Mouse (Mus musculus): ENCODE measurements around the gene Vps52. TPM values are rescaled to one million over a fixed set of nuclear protein-coding genes. Genes with fewer than 3 reads are reported as not detected.

The Vps52 gene
- total RNA-seq, 2 experiments from 2014 or later, result 80.0 to 84.8 TPM

DNA sequence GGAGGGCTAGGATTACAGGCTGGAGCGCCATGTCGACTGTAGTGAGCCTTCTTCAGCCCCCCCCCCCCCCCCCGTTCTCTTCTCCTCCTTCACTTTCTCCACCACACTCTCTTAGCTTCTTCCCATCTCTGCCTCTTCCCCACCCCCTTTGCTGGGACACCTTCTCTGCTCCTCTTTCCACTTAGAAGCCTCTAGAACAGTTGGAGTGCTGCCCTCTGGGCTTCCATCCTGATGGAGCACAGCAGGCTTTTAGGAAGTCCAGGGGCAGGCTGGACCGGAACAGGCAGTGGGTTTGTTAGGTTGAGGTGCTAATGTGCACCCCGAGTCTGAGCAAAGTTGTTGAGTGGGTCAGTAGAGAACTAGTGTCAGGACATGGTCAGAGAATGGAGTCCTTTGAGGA is 54.5 kb downstream of the Vps52 start:
- DNase-seq, result no peak

DNA sequence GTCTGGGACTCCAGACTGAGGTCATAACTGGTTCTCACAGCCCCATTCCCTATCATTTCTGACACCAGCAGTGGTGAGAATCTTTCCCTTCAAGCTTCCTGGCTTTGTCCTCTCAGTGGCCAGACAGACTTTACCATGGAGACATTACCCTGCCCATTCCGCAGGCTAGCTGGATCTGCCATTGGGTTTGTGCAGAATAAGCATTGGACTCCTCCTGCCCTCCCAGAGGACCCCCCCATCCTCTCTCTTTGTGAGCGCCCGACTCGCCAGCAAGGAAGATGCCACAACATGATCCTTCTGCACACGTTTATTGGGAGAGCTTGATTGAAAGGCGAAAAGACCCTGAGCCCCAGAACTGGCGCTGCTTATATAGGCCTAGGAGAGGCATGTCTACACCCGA is 57.8 kb downstream of the Vps52 start:
- no peak for DNase-seq

Other genes starting within 250 kb of the Vps52 start
- gene March2, start 237.1 kb upstream of the Vps52 start, total RNA-seq (2021), result 10 to 100 TPM; 83.7 to 88.1 TPM
- gene Rab11b, start 195.3 kb upstream of the Vps52 start, total RNA-seq (2021), result 100 to 1,000 TPM; 280 to 301 TPM
- 1 to 10 TPM; 3.3 to 5.9 TPM for gene Angptl4, start 174.0 kb upstream of the Vps52 start, total RNA-seq (2021)
- 10 to 100 TPM; 35.0 to 36.2 TPM for gene Kank3, start 145.3 kb upstream of the Vps52 start, total RNA-seq (2021)
- 100 to 1,000 TPM; 742 to 754 TPM for gene Rps28, start 131.2 kb upstream of the Vps52 start, total RNA-seq (2021)
- 100 to 1,000 TPM; 207 to 228 TPM for gene Ndufa7, start 131.2 kb upstream of the Vps52 start, total RNA-seq (2021)
- gene Cd320, start 112.7 kb upstream of the Vps52 start, total RNA-seq (2021), result 10 to 100 TPM; 22.2 to 24.9 TPM
- gene Gm7029, start 82.0 kb upstream of the Vps52 start, total RNA-seq (2021), result not detected
- 1 to 10 TPM; 1.9 to 2.5 TPM for gene Kifc1, start 65.2 kb upstream of the Vps52 start, total RNA-seq (2021)
- gene Platr17, start 50.7 kb upstream of the Vps52 start, total RNA-seq (2021), result not detected
- gene Daxx, start 46.4 kb upstream of the Vps52 start, total RNA-seq (2021), result 10 to 100 TPM; 25.4 to 33.0 TPM
- 10 to 100 TPM; 32.5 to 38.9 TPM for gene Tapbp, start 39.9 kb upstream of the Vps52 start, total RNA-seq (2021)
- gene Zbtb22, start 39.9 kb upstream of the Vps52 start, total RNA-seq (2021), result 10 to 100 TPM; 26.9 to 30.8 TPM
- 10 to 100 TPM; 66.4 to 79.8 TPM for gene Rgl2, start 26.3 kb upstream of the Vps52 start, total RNA-seq (2021)
- gene Pfdn6, start 15.5 kb upstream of the Vps52 start, total RNA-seq (2021), result 10 to 100 TPM; 85.6 to 91.8 TPM
- gene Wdr46, start 15.2 kb upstream of the Vps52 start, total RNA-seq (2021), result 10 to 100 TPM; 15.9 to 17.9 TPM
- 1 to 10 TPM; 4.5 to 6.2 TPM for gene B3galt4, start 4.3 kb upstream of the Vps52 start, total RNA-seq (2021)
- gene Rps18, start 189 bp downstream of the Vps52 start, total RNA-seq (2021), result 100 to 1,000 TPM; 327 to 330 TPM
- gene H2-K1, start 44.5 kb downstream of the Vps52 start, total RNA-seq (2021), result 10 to 100 TPM; 16.3 to 16.9 TPM
- gene Ring1, start 68.9 kb downstream of the Vps52 start, total RNA-seq (2021), result 10 to 100 TPM; 39.6 to 42.9 TPM
- 10 to 100 TPM; 60.2 to 61.7 TPM for gene H2-Ke6, start 72.2 kb downstream of the Vps52 start, total RNA-seq (2021)
- gene Slc39a7, start 75.9 kb downstream of the Vps52 start, total RNA-seq (2021), result 10 to 100 TPM; 88.5 to 92.6 TPM
- 10 to 100 TPM; 77.8 to 79.2 TPM for gene Rxrb, start 76.0 kb downstream of the Vps52 start, total RNA-seq (2021)
- 10 to 100 TPM; 20.3 to 21.8 TPM for gene Col11a2, start 83.6 kb downstream of the Vps52 start, total RNA-seq (2021)
- gene H2-Oa, start 136.5 kb downstream of the Vps52 start, total RNA-seq (2021), result under 1 TPM; 0.35 to 0.42 TPM
- 10 to 100 TPM; 26.7 to 31.7 TPM for gene H2-DMa, start 163.7 kb downstream of the Vps52 start, total RNA-seq (2021)
- gene Brd2, start 166.8 kb downstream of the Vps52 start, total RNA-seq (2021), result 100 to 1,000 TPM; 182 to 193 TPM
- under 1 TPM; 0.67 to 0.96 TPM for gene H2-DMb2, start 187.5 kb downstream of the Vps52 start, total RNA-seq (2021)
- 1 to 10 TPM in 1 of 2 experiments, under 1 TPM in 1; 0.95 to 1.7 TPM for gene H2-DMb1, start 197.3 kb downstream of the Vps52 start, total RNA-seq (2021)
- 1 to 10 TPM; 3.4 to 3.5 TPM for gene Tap1, start 231.7 kb downstream of the Vps52 start, total RNA-seq (2021)
- 1 to 10 TPM; 1.2 to 1.7 TPM for gene Psmb9, start 232.0 kb downstream of the Vps52 start, total RNA-seq (2021)
- gene Psmb8, start 241.9 kb downstream of the Vps52 start, total RNA-seq (2021), result 1 to 10 TPM; 2.7 to 3.2 TPM
- 10 to 100 TPM in 1 of 2 experiments, 1 to 10 TPM in 1; 8.5 to 10.3 TPM for gene Tap2, start 247.7 kb downstream of the Vps52 start, total RNA-seq (2021)

Data from layer of hippocampus, postnatal 36 days (tissue).